Mouse (Mus musculus): Measurements from ENCODE around the gene Gm8108.
"Not testable (repeated sequence)": the region's sequence is repeated elsewhere in the genome, so short reads cannot be mapped to it uniquely, and the experiment has no call there.

The Gm8108 gene

DNA sequence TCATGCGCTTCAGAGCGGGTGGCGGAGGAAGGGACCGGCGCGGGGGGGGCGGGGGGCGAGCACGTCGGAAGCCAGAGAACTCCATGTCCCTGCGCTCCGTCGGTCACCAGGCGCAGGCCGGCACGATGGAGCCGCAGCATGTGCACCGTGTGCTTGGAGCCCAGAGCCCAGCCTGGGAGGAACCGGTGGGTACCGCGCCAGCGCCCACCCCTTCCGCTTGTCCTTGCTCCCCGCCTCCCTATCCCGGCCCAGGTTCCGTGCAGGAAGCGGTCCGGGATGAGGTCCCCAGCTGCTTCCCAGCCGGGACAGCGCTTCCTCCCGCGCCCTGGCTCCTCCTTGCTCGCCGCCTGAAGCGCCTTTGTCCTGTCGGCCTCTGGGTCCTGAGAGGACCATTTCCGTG, at the start of gene Gm8108:
Gene Gm8108 (plus strand): TSS at position 101 of the 400 bp plus-strand sequence.
- DNase-seq (ENCODE audit: low spot score in 2 of 2) = not testable (repeated sequence)

GRCm38 (mm10) chr14:4083820-4084219, 26.5 kb upstream of the Gm8108 start, which contains the start of gene Gm3115:
Gene Gm3115 (plus strand): TSS chr14:4084120.
- DNase-seq (ENCODE audit: low spot score in 2 of 2) = not testable (repeated sequence)

GRCm38 (mm10) chr14:4141646-4142045, 31.3 kb downstream of the Gm8108 start:
- not testable (repeated sequence) for DNase-seq (ENCODE audit: low spot score in 2 of 2)

GRCm38 (mm10) chr14:4164730-4165129, 54.4 kb downstream of the Gm8108 start, which contains the start of gene Gm3127:
Gene Gm3127 (plus strand): TSS chr14:4165030.
- DNase-seq (ENCODE audit: low spot score in 2 of 2) = not testable (repeated sequence)

GRCm38 (mm10) chr14:4182030-4182429, 71.7 kb downstream of the Gm8108 start:
- DNase-seq (ENCODE audit: low spot score in 2 of 2) = peak in 1 of 2 experiments; percentile 4
